Mouse (Mus musculus) liver, postnatal 0 days (tissue): ENCODE measurements around the gene Fkbp11. TPM values are rescaled to one million over a fixed set of nuclear protein-coding genes. Genes with fewer than 3 reads are reported as not detected.

Experiments used
- ATAC-seq: fragments of 200-750 bp; cut with Nextera tagmentation; 2 replicates; pipeline ENCODE4 v1.8.0; 2017; ENCODE audit warnings: mild to moderate bottlenecking, moderate library complexity
- DNase-seq: peaks from one replicate; pipeline ENCODE4 v3.0.0-alpha.2; 2016
- H3K27ac ChIP-seq: fragments of 300-500 bp; sonication (generic); 2 replicates; pipeline ENCODE4 v1.5.1; 2014; ENCODE audit warnings: antibody characterized with exemption, moderate library complexity, mild to moderate bottlenecking, low read depth
- H3K27me3 ChIP-seq: fragments of 300-500 bp; sonication (generic); 2 replicates; pipeline ENCODE4 v1.6.1; 2014; ENCODE audit warnings: low read length, control low read depth, mixed read lengths; ENCODE audit not compliant: insufficient read depth
- H3K36me3 ChIP-seq: fragments of 300-500 bp; sonication (generic); replicated peaks from 2 replicates; pipeline ENCODE4 v1.6.1; 2014; ENCODE audit warnings: mild to moderate bottlenecking, control low read depth, low read length, moderate library complexity, mixed read lengths; ENCODE audit not compliant: insufficient read depth
- H3K4me1 ChIP-seq: fragments of 300-500 bp; sonication (generic); 2 replicates; pipeline ENCODE4 v1.6.1; 2014; ENCODE audit warnings: antibody characterized with exemption, mild to moderate bottlenecking, control low read depth; ENCODE audit not compliant: insufficient read depth
- H3K4me2 ChIP-seq: fragments of 300-500 bp; sonication (generic); 2 replicates; pipeline ENCODE4 v1.6.1; 2014; ENCODE audit warnings: low read depth, mild to moderate bottlenecking, low read length, moderate library complexity, mixed read lengths
- H3K4me3 ChIP-seq: fragments of 300-500 bp; sonication (generic); 2 replicates; pipeline ENCODE4 v1.5.1; 2014; ENCODE audit warnings: low read depth, low read length
- H3K9ac ChIP-seq: fragments of 300-500 bp; sonication (generic); replicated peaks from 2 replicates; pipeline ENCODE4 v1.6.1; 2014; ENCODE audit warnings: mild to moderate bottlenecking, moderate library complexity
- H3K9me3 ChIP-seq: fragments of 300-500 bp; sonication (generic); 2 replicates; pipeline ENCODE4 v1.6.1; 2016; ENCODE audit warnings: mild to moderate bottlenecking, control low read depth, low read length, mixed read lengths
- CTCF ChIP-seq: sonication (generic); IDR thresholded peaks from 2 replicates; pipeline ENCODE4 v1.5.1; 2016; ENCODE audit warnings: antibody characterized with exemption, low read depth
- EP300 ChIP-seq: IDR thresholded peaks from 2 replicates; pipeline ENCODE4 v1.6.1; 2016; ENCODE audit warnings: antibody characterized with exemption, low read depth, mild to moderate bottlenecking
- WGBS: fragments of 180-500 bp; shearing (Covaris S2); extraction: QIAGEN DNeasy Blood & Tissue Kit; methylation state at CpG from one replicate; pipeline ENCODE4 v1.1.7; 2014; ENCODE audit not compliant: insufficient replicate concordance; 5-methylcytosine and 5-hydroxymethylcytosine counted together
- polyA plus RNA-seq: library from polyadenylated mRNA; unstranded; fragments of >200 nt; fragmentation: Nextera tagmentation; extraction: Ambion mirVana; gene quantifications from 2 replicates; pipeline ENCODE4 v1.2.1, GENCODE M21; 2015

Gene Fkbp11
- polyA plus RNA-seq, 1 experiment from 2014 or later: 58.5 TPM

DNA sequence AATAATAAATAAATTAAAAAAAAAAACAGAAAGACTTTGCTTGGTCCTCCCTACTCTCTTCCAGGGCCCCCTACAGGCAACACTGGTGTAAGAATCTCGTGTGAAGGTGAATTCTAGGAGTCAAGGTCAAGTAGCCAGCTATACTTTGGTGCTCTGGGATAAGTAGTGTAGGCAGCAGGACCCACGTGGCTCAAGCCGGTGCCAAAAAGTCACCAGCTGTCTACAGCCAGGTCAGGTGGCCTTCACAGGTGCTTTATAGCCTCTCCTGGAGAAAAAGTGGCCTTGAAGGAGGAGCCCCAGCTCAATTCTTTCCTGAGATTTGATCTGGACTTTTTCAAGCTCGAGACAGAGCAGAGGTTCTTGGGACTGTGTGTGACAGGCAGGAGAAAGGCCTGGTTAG lies 1.9 kb downstream of the Fkbp11 start:
- no peak overlapping the region for H3K9ac ChIP-seq
- ATAC-seq: no peak
- DNase-seq: no peak
- TF ChIP-seq CTCF (no peak), EP300 (no peak)
- H3K4me1 ChIP-seq: peaks cover 19% of the 10 kb centered on the region
- no peak overlapping the region for H3K27ac ChIP-seq
- no peak overlapping the region for H3K4me3 ChIP-seq
- H3K9me3 ChIP-seq: no peaks in the 10 kb centered on the region
- WGBS: 57% methylated on average over 4 of the region's 4 CpGs
- no peaks in the 10 kb centered on the region for H3K27me3 ChIP-seq
- no peaks in the 10 kb centered on the region for H3K36me3 ChIP-seq
- H3K4me2 ChIP-seq: peak overlapping the region; percentile 99; the same call in 1 of the 2 replicates

DNA sequence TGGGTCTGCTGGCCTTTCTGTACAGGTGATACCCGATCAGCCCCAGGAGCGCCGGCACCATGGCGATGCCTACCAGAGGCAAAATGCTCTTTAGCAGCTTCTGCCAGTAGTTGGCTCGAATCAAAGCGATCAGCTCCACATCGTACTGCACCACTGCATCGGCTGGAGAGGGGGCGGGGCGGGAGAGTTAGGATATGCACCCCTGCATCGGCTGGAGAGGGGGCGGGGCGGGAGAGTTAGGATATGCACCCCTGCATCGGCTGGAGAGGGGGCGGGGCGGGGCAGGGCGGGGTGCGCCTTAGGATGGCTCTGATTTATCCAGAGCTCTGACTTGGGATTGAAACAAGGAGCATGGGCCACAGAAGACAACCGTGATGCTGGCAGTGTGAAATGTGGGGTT lies 3.6 kb downstream of the Fkbp11 start:
- Histone ChIP-seq H3K4me3 (no peak overlapping the region), H3K9me3 (no peaks in the 10 kb centered on the region), H3K27me3 (no peaks in the 10 kb centered on the region), H3K27ac (no peak overlapping the region), H3K4me1 (peaks cover 19% of the 10 kb centered on the region), H3K36me3 (no peaks in the 10 kb centered on the region), H3K9ac (no peak overlapping the region), H3K4me2 (no peak overlapping the region)
- no peak for ATAC-seq
- 51% methylated on average over 19 of the region's 19 CpGs for WGBS
- TF ChIP-seq CTCF (no peak), EP300 (no peak)
- DNase-seq: no peak

DNA sequence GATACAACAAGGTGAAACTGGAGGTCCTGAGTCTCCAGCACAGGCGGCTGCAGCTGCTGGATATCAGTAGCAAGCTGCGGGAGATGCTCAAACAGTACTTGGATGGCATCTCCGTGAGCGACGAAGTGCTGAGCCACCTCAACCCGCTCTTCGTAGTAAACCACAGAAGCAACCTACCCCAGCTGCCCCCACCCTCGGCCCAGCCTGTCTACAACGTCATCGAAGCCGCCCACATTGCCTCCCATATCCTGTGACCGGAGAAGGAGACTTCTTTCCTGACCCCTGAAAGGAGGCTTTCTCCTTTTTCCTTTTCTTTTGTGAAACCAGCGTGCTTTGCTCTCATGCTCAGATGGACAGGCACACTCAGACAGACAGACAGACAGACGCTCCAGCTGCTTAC lies 5.1 kb downstream of the Fkbp11 start:
- no peak overlapping the region for H3K27ac ChIP-seq
- 0 out of 2 replicates have a peak, but pooled peaks cover 2% of the 10 kb centered on the region for H3K27me3 ChIP-seq
- TF ChIP-seq CTCF (no peak), EP300 (no peak)
- H3K9ac ChIP-seq: no peak overlapping the region
- DNase-seq (no peak), ATAC-seq (no peak)
- H3K9me3 ChIP-seq: no peaks in the 10 kb centered on the region
- H3K4me2 ChIP-seq: peak overlapping the region; percentile 26; the same call in 1 of the 2 replicates
- H3K4me3 ChIP-seq: no peak overlapping the region
- WGBS: 38% methylated on average over 14 of the region's 14 CpGs
- peaks cover 12% of the 10 kb centered on the region for H3K4me1 ChIP-seq
- H3K36me3 ChIP-seq: no peaks in the 10 kb centered on the region

DNA sequence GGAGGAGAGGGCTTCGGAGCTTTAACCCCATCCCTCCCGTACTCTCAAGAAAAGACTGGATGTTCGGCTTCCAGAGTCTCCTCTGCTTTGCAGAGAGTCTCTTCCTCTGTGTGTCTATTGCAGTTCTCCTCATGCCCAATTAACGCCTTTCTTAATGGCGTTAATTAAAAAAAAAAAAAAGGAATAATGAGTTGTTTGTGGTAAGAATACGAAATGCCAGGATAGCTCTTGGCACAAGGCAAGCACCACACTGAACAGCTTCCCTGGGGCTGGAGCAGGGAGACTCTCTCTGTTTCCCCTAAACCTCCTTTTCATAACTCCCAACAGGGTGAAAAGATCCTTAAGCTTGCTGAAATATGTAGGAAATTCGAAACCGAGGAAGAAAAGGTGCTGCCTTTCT lies 5.8 kb downstream of the Fkbp11 start:
- ATAC-seq: no peak
- no peaks in the 10 kb centered on the region for H3K36me3 ChIP-seq
- no peak for TF ChIP-seq CTCF
- TF ChIP-seq EP300: no peak
- no peak overlapping the region for H3K4me2 ChIP-seq
- H3K9me3 ChIP-seq: no peaks in the 10 kb centered on the region
- H3K4me3 ChIP-seq: no peak overlapping the region
- H3K27ac ChIP-seq: no peak overlapping the region
- 78% methylated on average over 8 of the region's 8 CpGs for WGBS
- H3K4me1 ChIP-seq: peaks cover 5% of the 10 kb centered on the region; the same call in 1 of the 2 replicates
- no peak for DNase-seq
- H3K27me3 ChIP-seq: 0 out of 2 replicates have a peak, but pooled peaks cover 2% of the 10 kb centered on the region
- no peak overlapping the region for H3K9ac ChIP-seq

DNA sequence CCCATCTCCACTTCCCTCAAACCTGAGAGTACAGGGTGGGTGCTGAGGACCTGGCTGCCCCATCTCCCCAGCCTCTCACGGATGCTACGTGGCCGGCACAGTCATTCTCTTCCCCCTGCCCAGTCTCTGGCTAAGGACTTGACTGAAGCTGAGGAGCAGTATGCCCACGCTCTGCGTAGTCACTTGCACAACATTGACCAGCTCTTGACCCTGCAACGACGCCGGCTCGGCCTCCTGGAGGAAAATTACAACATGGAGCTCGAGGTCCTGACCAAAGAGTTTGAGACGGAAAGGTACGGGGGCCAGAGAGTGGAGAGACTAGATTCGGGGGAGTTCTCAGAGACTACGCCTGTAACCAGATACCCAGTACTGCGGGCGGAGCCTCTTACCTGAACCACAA lies 10.7 kb downstream of the Fkbp11 start:
- TF ChIP-seq CTCF (no peak), EP300 (no peak)
- no peak for DNase-seq

DNA sequence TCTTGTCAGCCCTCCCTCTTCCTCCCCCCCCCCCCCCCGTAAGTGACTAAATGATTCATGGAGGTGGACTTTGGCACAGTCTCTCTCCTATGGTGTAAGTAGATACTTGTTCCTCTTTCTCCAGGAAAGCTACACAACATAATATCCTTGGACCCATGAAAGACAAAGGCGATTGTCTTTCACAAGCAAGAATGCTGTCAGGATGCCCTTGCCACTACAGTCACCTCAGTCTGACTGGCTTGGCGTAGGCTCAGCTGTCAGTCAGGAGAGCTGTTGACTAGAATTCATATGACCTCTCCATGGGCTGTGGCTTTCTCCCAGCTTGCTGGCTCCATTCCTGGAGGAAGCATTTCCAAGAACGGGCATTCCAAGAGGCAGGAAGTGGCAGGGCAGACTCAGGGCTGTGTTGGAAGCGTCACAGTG lies 13.8 kb downstream of the Fkbp11 start:
- 57% methylated on average over 5 of the region's 5 CpGs for WGBS
- Histone ChIP-seq H3K4me1 (peaks cover 3% of the 10 kb centered on the region; the same call in 1 of the 2 replicates), H3K36me3 (no peaks in the 10 kb centered on the region), H3K27me3 (0 out of 2 replicates have a peak, but pooled peaks cover 2% of the 10 kb centered on the region), H3K4me3 (no peak overlapping the region), H3K27ac (no peak overlapping the region), H3K9me3 (no peaks in the 10 kb centered on the region), H3K9ac (no peak overlapping the region), H3K4me2 (no peak overlapping the region)
- ATAC-seq (no peak), DNase-seq (no peak)
- TF ChIP-seq EP300 (no peak), CTCF (no peak)

More for the DNA sequence above, 10.7 kb downstream of the Fkbp11 start:
- H3K4me2 ChIP-seq: no peak overlapping the region
- 0 out of 2 replicates have a peak, but pooled peaks cover 2% of the 10 kb centered on the region for H3K27me3 ChIP-seq
- H3K36me3 ChIP-seq: no peaks in the 10 kb centered on the region
- 58% methylated on average over 16 of the region's 16 CpGs for WGBS
- no peak overlapping the region for H3K9ac ChIP-seq
- H3K27ac ChIP-seq: no peak overlapping the region
- no peak for ATAC-seq
- H3K4me1 ChIP-seq: peaks cover 3% of the 10 kb centered on the region; the same call in 1 of the 2 replicates
- no peak overlapping the region for H3K4me3 ChIP-seq
- no peaks in the 10 kb centered on the region for H3K9me3 ChIP-seq

DNA sequence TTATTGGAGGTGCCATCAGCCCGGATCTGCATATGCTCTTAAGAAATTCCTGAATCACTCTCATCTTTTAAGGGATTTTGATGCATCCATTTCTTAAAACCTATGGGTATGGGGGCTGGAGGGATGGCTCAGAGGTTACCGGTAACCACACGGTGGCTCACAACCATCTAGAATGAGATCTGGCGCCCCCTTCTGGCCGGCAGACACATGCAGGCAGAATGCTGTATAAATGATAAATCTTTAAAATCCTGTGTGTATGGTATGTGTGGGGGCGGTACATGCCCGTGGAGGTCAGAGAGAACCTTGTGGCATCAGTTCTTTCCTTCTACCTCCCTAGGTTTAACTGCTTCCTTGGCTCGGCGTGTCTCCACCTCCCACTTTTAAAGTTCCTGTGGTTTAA lies 17.6 kb downstream of the Fkbp11 start:
- Histone ChIP-seq H3K4me1 (peaks cover 3% of the 10 kb centered on the region), H3K27ac (no peak overlapping the region), H3K9ac (no peak overlapping the region), H3K9me3 (no peaks in the 10 kb centered on the region), H3K4me3 (no peak overlapping the region), H3K4me2 (no peak overlapping the region), H3K27me3 (no peaks in the 10 kb centered on the region), H3K36me3 (no peaks in the 10 kb centered on the region)
- ATAC-seq (peak; percentile 41; the same call in 1 of the 2 replicates), DNase-seq (peak; percentile 84)
- 20% methylated on average over 9 of the region's 9 CpGs for WGBS
- TF ChIP-seq EP300 (no peak), CTCF (peak; percentile 85)
